Mouse (Mus musculus): ENCODE data around the gene Parva.

The Parva gene

DNA sequence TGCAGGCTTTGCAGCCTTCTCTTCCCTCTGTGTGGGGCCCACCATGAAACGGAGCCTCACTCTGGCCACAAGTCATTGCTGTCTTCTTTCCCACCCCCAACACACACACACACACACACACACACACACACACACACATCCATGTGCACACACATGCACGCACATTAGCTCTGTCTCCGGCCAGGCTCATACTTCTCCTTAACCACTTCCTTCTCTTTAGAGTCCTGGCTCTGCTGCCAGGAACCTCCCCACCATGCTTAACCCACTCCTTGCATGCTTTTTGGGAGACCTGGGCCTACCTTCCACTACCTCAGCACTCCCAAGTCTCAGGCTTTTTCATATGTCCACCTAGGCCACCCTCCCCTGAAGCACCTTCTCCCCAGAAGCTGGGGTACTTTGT lies 76.6 kb downstream of the Parva start:
- intact Hi-C loops (cut with DNase I) = no loop called here

DNA sequence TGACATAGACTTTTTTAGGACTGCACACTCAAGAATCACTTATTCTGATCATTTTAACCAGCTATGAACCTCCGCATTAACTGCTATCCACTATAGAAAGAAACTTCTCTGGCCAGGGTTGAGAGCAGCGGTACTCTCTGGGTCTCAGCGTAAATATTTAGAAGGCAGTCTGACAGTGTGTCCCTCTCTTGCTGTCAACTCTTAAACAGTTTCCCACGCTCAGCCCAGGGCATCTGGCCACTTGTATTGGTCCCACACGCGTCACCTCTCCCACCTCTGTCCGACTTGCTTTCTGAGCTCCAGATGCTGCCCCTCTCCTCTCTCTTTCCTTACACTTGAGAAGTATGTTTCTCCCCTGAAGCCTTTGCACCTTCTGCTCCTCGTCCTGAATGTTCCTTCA lies 81.8 kb downstream of the Parva start:
- intact Hi-C loops (cut with DNase I) = no loop called here

DNA sequence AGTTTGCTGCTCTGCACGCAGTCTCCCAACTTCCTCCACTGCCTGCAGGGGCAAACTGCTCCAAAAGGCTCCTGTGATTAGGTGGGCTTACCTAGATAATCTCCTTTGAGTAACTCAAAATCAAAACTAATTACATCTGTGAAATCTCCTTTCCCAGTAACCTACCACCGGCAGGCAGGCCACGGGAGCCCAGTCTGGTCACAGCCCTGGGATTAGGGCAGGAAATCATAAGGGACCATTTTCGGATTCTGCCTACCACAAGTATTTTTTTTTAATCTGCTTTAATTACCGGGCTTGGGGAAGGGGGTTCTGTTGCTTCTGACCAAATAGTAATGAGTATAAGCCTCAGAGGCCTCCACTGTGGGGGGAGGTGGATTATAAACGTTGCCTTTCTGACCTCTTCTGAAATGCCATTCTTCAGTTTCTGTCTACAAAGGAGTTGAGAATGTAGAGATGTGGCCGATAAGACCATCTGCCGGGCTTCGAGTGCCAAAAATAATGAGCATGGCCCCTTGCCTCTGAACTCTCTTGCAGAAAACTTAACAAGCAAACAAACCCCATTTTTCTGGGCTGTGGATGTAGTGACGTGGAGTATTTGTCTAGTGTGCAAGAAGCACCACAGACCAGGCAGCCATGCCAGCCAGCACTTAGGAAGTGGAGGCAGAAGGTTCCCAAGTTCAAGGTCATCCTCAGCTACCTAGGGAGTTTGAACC lies 83.2 kb downstream of the Parva start:
- intact Hi-C loops (cut with DNase I) = no loop called here

DNA sequence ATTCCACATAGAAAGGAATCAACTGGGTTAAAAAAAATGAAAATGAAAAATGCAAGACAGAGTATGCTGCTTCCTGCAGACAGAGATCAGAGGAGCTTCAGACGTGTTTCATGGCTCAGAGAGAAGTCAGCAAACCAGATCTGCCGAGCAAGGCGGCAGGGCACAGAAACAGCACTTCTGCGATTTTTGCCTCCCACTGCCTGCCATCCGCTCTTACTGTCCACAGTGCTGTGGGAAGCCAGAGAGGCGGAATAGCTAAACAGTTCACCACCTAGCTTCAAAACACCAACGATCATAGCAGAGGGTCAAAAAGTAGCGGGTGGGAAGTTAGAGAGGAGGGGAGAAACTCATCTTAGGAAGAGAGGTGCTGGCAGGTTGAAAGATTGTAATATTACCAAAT lies 84.0 kb downstream of the Parva start:
- intact Hi-C loops (cut with DNase I) = no loop called here

DNA sequence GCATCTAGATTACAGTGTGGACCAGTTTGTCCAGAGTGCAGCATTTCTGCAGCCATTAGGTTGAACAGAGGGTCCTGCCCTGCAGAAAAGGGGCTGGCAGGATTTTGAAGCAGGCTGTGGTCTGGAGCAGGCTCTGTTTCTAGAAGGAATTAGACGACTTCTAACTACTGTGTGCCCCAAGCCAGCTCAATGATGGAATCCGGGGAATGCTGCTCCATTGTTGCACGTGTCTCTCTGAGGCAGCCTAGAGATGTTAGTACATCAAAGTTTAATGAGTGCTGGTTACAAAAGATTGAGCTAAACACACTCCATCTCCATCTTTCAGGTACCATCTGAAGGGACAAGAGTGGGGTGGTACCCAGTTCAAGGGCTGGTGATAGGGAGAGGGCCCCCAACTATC lies 85.0 kb downstream of the Parva start:
- intact Hi-C loops (cut with DNase I) = no loop called here

DNA sequence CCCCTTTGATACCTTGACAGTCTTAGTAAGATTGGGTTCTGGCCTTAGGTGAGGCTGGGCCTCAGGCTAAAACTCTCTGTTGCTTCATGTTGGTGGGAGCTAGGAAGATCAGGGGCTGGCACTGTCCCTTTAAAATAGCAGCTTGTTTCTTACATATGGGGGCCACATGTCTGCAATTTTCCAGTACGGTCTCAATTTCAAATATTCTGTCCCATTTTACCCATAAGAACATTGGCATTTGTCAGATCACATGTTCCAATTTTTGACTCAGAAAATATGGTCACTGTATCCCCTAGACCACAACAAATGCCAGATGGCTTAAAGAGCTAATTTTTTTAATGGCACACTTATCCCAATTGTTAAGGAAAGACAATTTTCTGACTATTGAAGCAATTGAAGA lies 85.6 kb downstream of the Parva start:
- intact Hi-C loops (cut with DNase I) = no loop called here

DNA sequence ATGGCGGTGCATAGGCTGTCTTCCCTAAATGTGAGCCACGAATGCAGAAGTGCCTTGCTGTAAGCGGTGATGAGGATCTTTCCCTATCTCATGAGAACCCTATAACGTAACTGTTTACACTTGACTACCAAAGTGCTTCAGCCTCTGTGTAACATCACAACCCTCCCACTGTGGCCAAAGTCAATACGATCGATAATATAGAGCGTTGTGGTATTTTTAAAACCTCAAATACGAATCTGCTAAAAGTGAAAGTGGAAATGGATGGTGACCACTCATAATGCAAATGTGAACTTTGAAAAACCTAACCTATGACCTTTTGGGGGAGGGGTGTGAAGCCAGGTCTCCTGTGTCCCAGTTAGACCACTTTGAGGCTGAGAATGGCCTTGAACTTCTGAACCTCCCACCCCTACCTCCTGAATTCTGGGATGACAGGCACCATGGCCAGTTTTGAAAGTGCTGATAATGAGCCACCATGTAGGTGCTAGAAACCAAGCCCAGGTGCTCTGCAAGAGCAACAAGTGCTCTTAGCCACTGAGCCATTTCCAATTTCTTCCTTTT lies 87.4 kb downstream of the Parva start:
- intact Hi-C loops (cut with DNase I) = no loop called here

DNA sequence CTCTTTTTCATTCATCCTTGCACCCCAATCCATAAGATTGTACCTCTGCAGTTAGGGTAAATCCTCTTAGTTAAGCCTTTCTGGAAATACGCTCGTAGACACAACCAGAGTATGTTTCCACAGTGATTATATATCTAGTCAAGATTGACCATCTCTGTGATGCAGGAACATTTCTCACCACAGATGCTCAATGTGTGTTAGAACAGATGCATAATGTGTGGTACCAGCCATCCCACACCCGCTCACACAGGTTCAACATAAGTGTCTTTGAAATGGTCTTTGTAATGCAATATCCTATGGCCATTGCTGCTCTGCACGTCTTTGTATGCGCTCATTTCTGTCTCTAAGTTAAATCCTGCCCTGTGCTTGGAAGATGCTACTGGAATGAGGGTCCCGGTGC lies 98.2 kb downstream of the Parva start:
- intact Hi-C loops (cut with DNase I) = no loop called here

DNA sequence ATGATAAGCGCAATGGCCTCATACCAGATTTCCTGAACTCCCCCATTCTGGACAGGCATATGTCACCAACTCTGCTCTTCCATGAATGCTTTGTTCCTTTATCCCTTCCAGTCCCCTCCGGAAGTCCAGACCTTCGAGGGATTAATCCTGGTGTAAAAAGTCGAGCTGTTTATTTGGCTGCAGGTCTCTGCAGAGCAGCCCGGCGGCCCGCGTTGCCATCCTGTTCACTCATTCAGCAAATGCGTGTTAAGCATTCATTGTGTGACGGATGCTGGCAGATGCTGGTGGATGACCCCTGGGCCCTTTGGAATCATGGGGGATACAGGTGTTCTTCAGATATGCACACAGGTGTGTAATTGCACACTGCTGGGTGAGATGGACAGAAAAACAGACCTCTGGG lies 98.9 kb downstream of the Parva start:
- intact Hi-C loops (cut with DNase I) = no loop called here

DNA sequence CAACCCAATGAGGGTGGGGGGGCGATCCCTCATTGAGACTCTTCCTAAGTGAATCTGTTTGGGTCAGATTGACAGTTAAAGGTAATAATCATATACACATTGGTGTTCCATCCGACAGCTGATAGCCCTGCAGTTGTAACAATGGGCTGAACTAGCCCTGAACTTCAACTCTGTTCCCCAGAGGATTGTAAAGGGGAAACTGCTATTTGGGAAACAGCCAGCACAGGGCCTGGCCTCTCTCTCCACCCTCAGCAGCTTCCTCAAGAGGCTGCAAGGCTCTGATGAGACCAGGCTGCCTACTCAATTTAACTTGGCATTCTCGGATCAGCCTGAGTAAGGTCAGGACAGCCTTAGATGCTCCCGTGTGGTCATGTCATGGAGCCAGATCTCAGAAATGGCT lies 99.9 kb downstream of the Parva start:
- intact Hi-C loops (cut with DNase I) = no loop called here

DNA sequence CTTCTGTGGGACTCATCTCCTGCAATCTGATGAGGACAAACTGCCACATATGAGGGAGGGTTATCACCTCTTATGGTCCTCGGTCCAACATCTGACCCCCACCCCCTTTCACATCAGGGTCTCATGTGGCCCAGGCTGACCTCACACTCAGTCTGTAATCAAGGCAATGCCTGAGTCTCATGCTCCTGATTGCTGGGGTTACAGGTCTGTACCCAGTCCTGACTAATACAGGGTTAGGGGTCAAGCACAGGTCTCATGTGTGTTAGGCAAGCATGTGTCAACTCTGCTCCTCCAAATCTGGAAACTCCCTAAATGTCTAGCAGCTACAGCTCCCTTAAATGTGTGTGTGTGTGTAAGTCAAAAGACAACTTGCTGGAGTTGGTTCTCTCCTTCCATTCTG lies 100.8 kb downstream of the Parva start:
- intact Hi-C loops (cut with DNase I) = no loop called here

DNA sequence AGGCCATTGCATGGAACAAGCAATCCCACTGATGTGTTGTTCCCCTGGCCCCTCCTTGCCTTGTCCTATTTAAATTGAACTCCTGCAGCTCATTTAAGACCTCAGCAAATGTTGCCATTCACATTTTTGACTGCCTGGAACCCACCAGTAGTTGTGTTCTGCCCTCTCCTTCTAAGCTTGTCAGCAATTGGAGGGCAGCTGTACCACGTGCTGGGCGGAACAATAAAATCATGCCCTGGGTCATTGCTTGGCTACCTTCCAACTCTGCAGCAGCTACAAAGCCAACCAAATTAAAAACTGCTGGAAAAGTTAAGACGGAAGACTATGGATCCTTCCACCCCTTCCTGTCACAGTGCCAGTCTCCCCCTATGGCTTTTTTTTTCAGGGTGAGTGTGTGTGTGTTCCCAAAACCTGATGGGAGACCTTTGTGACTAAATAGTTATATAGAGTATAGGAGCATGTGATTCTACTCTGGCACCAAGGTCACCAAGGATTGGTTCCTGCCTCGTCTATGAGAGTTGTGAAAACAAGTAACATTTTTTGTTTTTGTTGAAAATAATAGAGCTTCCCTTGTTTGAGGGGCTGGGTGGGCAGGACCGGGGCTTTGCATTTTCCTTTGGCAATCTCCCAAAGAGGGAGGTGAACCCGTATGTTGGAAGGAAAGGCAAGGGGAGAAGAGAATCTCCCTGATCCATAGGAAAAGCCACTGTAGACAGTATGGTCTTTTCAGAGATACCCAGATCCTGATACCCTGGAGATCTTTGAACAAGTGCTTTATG lies 101.5 kb downstream of the Parva start:
- intact Hi-C loops (cut with DNase I) = no loop called here

DNA sequence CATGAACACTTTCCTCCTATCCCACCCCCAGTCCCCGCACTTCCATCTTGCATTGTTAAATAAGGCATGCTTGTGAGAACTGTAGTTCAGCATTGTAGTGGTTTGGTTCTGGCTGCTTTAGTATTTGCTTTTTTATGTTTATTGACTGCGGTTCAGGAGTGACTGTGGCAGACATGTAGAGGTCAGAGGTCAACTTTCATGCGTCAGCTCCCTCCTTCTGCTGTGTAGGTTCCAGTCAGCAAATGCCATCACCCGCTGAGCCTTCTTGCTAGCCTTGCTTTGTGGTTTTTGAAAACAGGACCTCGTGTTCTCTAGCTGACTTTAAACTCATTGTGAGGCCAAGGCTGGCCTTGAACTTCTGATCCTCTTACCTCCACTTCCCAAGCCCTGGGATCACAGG lies 103.6 kb downstream of the Parva start:
- intact Hi-C loops (cut with DNase I) = no loop called here

DNA sequence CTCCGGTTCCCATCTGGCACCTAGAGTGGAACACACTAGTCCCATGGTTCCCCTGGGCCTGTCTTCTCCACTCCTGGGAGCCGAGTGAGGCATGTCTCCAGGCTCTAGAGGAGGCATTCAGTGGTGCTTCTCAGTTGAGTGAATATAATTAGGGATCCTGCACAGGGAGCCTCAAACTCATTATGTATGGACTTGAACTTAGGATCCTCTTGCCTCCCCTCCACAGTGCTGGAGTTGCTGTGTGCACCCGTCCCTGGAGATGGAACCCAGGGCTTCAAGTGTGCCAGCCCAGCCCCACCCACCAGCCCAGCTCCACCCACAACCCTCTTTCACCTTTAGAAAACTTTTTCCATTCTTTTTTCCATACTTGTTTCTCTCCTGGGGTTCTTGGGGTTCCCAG lies 106.8 kb downstream of the Parva start:
- intact Hi-C loops (cut with DNase I) = no loop called here

DNA sequence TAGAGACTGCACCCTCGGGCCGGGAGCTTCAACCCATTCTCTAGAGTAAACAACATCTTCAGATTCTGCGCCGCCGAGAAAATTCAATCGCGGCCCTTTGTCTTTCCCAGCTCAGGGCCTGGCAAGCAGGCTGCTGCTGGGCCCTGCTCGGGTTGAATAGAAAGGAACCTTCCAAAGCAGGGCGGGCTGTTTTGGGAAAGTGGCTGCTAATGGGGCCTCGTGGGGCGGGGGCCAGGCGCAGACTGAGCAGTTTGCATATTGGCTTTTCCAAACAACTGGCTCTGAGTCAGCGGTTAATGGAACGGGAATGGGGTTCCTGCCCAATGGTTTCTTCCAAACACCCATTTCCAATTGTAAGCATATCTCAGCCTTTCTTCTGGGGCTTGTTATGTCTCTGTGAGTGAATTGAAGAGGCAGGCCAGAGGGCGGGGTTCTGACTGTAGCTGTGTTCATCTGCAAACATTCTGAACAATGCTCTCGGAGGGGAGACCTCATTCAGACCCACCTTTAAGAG lies 108.2 kb downstream of the Parva start:
- intact Hi-C loops (cut with DNase I) = no loop called here

DNA sequence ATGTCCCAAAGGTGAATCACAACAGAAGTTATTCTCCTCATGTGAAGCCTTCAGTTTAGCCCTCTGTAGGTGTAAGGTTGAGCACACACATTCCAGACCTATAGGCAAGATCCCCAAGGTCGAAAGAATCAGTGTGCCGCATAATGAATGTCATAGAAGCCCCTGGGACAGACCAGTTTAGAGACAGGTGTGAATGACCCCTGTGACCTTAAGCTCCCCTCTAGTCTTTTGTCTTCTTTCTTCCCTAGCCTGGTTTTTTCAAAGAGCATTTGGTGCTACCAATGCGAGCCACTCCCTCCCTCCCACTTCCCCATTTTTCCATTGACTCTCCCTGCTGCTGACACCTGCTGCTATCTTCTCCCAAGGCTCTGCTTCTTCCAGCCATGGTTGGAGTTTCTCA lies 121.8 kb downstream of the Parva start:
- intact Hi-C loops (cut with DNase I) = no loop called here

DNA sequence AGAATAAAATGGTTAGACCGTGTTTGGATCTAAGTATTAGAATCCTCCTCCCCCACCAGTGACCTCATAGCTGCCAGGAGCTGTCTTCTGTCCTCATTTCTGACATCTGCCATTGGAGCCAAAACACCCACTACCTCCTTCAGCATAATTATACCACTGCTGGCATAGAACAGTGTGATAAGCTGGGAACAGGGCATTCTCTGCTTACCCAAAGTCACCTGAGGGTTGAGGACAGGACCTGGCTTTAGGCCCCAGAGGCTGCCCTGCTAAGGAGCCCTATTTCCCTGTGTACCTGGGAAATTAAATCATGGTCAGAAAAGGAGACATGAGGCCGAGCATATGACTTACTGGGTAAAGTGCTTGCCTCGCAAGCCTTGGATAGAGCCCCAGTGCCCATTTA lies 134.2 kb downstream of the Parva start:
- intact Hi-C loops (cut with DNase I) = no loop called here

DNA sequence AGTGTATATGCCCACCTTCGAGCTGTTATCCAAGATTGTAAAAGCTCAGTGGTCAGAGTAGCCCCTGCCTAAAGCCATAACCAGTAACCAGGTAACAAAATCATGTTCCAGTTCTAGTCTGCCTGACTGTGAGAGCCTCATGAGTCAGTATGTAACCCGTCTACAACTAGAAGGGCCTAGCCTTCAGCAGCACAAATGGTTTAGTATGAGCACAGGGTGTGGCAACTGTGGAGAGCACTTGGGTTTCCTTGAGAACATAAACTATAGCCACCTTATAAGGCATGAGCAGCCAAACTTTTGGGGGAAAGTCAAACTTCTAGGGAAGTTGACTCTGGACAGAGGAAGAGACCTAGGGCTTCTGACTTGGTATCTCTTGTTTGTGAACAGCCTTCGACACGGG lies 139.7 kb downstream of the Parva start:
- intact Hi-C loops (cut with DNase I) = no loop called here

DNA sequence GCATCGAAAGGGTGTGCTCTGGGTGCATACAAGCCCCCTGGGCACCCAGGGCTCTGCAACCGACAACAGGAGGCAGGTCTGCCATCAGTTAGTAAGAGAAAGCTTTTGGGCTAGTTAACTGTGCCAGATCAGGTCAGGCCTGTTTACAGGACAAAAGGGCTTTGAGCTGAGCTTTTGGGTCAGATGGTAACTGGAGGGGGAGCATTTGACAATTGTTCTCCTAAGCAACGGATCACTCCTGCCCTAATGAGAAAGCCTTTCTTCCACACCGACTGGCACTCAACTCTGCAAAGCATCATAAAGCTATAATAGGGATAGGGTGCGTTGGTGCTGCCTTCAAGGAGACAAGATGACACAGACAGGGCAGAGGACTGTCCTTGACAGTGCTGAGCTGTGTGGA lies 141.7 kb downstream of the Parva start:
- intact Hi-C loops (cut with DNase I) = no loop called here

DNA sequence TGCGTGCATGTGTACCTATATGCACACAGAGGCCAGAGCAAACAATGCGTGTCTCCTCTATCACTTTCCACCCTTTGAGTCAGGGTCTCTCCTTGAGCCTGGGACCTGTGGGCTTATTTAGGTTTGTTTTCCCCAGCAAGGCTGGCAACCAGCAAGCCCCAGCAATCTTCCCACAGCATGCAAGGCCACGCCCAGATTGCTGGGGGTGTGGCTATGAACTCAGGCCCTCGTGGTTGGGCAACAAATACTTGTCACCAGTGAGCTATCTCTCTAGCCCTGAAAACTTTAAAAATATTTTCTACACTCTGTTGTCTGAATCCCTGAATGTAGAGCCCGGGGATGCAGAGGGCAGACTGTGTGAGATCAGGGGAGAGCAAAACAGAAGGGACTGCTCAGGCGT lies 154.3 kb downstream of the Parva start:
- intact Hi-C loops (cut with DNase I) = no loop called here

DNA sequence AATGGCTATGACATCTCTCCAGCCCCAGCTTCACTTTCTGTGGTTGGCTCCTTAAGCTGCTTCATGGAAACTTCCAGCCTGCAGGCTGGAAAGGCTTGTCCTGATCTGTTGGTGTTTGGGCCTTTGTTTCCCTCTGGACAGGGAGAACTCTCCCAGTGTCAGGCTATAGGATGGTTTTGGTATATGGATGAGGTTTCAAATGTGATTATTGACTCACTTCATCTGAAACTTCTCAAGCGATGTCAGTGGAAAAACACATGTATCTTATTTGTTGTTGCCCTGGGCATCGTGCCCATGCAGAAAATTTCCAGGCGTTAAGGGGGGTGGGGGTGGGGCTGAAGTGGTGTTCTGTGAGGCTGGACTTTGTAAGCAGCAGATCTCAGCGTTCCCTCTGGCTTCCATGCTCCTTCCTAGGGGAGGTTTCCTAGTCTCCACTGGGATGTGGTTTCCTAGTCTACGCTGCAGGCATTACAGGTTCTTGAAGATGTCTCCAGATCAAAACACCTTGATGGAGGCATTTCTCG lies 155.6 kb downstream of the Parva start:
- intact Hi-C loops (cut with DNase I) = no loop called here

DNA sequence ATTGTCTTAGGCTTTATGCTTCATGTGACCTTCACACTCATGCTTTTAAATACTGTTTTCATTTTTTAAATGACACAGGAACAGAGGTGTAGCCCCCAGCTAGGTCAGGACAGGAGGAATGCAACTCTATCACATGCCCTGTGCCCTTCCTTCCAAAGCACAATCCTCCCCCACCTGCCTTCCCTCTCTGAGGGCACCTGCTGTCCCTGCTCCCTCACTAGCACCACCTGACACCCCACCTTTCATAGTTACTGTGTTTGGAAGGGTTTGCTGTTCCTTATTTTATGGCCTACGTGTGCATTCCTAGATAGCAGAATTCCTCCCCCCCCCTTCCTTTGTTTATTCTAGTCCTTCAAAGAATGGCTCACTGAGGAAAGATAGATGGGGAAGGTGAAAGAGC lies 160.1 kb downstream of the Parva start:
- intact Hi-C loops (cut with DNase I) = no loop called here

Measured in adrenal gland (tissue).